10 mouse cellular contexts compared by ENCODE assay signal in the genomic region with DNA sequence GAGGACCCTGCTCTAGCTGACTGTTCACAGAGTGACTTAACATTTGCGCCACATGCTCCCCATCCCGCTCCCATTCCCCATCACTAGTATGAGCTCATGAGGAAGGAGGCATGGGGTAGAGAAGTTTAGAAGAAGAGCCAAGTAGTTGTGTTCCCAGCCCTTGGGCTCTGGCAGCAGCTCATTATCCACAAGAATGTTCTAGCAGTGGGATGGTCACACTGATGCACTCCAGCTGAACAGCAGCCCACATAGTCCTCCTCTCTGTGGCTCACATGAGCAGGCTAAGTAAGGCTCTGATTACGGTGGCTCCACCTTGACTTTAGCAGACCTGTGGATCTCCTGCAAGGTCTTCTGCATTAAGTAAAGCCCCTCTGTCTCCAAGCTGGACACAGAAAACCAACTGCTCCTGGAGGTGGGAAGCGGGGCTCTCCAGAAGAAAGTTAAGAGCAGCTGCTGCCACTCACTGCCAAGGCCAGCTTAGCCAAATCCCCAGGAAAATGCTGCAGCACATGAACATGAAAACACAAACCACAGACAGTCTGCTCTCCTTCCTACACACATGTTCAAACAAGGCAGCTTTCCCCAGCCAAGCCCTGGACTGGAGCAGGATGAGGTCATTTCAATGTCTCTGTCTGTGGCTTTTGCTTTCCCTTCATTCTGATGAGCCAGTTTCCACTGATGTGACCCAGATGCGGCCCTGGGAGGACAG. TPM values are rescaled to one million over a fixed set of nuclear protein-coding genes. Genes with fewer than 3 reads are reported as not detected.
A peak's percentile ranks its signal among the peaks of the same experiment; 100 is the strongest.
DNase-seq lines count a peak whose midpoint lies in the region; TF ChIP-seq lines count a peak whose summit lies in the region.
"Had no signal": no experiment of that assay in that cellular context is flagged by ENCODE, and none has a peak within 500 bp of the region (broad histone marks: within the 10 kb centered on the region; RNA-seq: fewer than 3 reads in every experiment).

No protein-coding gene starts in this region.

- no peak overlapping the region for H3K4me3 ChIP-seq in left cerebral cortex, adult 2 months

- no peak for DNase-seq in left cerebral cortex, adult 2 months (ENCODE audit: extremely low spot score in 1 of 2, low spot score in 2 of 2)
- no peak for DNase-seq in left cerebral cortex, adult 11 months (ENCODE audit: low spot score)
- DNase-seq in adipocyte (ENCODE audit: low spot score) = peak; percentile 18
- DNase-seq in gastrocnemius, postnatal 4 days (ENCODE audit: low spot score in 2 of 2) = peak; percentile 38 to 62
- peak; percentile 34 for DNase-seq in lung, postnatal 25 days (ENCODE audit: low spot score)
- DNase-seq in neural tube, embryonic 10.5 days (ENCODE audit: extremely low spot score, low spot score) = no peak
- DNase-seq in urinary bladder, postnatal 25 days (ENCODE audit: low spot score) = no peak
- DNase-seq in right cerebral cortex, postnatal 25 days = no peak

- no peak for TF ChIP-seq CTCF in left cerebral cortex, adult 2 months (IDR thresholded peaks at IDR 0.05)

- intact Hi-C loops in left cerebral cortex, adult 2 months (cut with DNase I) = no loop called here

- H3K27ac ChIP-seq in left cerebral cortex, adult 2 months = peak overlapping the region; percentile 7; the same call in 1 of the 2 replicates
- H3K27ac ChIP-seq: hindbrain, postnatal 0 days; liver, embryonic 14.5 days had no signal

RNA-seq across cellular contexts. Expression of a gene that starts 19.7 kb away (rescaled TPM):
- 10 to 100 TPM; 17.5 to 17.7 TPM for total RNA-seq in left cerebral cortex, adult 2 months (2021)
- total RNA-seq in gastrocnemius, postnatal 4 days (2021) = 10 to 100 TPM; 17.6 to 21.1 TPM

RNA-seq across cellular contexts. Expression of a gene that starts 37.1 kb away (rescaled TPM):
- 10 to 100 TPM; 24.4 to 25.2 TPM for total RNA-seq in left cerebral cortex, adult 2 months (2021)
- 10 to 100 TPM; 20.1 to 22.6 TPM for total RNA-seq in gastrocnemius, postnatal 4 days (2021)

RNA-seq across cellular contexts. Expression of a gene that starts 43.8 kb away (rescaled TPM):
- 10 to 100 TPM; 60.7 to 69.9 TPM for total RNA-seq in left cerebral cortex, adult 2 months (2021)
- total RNA-seq in gastrocnemius, postnatal 4 days (2021) = 100 to 1,000 TPM; 113 to 118 TPM

RNA-seq across cellular contexts. Expression of a gene that starts 43.9 kb away (rescaled TPM):
- 1 to 10 TPM; 1.1 to 2.1 TPM for total RNA-seq in left cerebral cortex, adult 2 months (2021)
- 10 to 100 TPM; 11.0 to 11.6 TPM for total RNA-seq in gastrocnemius, postnatal 4 days (2021)

RNA-seq across cellular contexts. Expression of a gene that starts 54.7 kb away (rescaled TPM):
- total RNA-seq in left cerebral cortex, adult 2 months (2021) = 10 to 100 TPM; 33.4 to 36.4 TPM
- 10 to 100 TPM; 33.9 to 39.8 TPM for total RNA-seq in gastrocnemius, postnatal 4 days (2021)

Comparison
In these comparisons a context has a peak if more than half of its experiments do, and no peak if none do; other contexts are left out.
1. DNase-seq: peak in adipocyte (single experiment), gastrocnemius, postnatal 4 days (2 of 2) and lung, postnatal 25 days (single experiment); none in left cerebral cortex, adult 2 months (0 of 2), left cerebral cortex, adult 11 months (single experiment), neural tube, embryonic 10.5 days (single experiment), urinary bladder, postnatal 25 days (single experiment) and right cerebral cortex, postnatal 25 days (single experiment).